Mouse (Mus musculus): ENCODE measurements around the gene Ttbk1.

Gene Ttbk1

DNA sequence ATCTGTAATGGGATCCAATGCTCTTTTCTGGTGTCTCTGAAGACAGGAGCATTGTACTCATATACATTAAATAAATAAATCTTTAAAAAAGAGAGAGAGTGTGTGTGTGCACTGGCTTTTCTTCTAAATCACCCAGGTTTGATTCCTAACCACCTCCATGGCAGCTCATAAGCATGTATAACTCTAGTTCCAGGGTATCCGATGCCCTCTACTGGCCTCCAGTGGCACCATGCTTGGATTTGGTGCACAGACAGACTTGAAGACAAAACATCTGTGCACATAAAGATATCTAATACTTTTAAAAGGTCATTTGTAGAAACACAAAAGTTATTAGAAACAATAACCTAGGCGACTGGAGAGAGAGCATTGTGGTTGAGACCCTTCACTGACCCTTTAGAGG, 94.5 kb downstream of the Ttbk1 start:
- DNase-seq, result no peak

Data from cerebellum, adult 11-12 months (tissue).